Mouse (Mus musculus): Measurements from ENCODE around the gene Evx2. TPM values are rescaled to one million over a fixed set of nuclear protein-coding genes. Genes with fewer than 3 reads are reported as not detected.
A peak's percentile ranks its signal among the peaks of the same experiment; 100 is the strongest.

Gene Evx2
- total and polyA plus RNA-seq, 2 experiments from 2014 or later, result not detected

- ATAC-seq, result no peak
- Histone ChIP-seq H3K9ac (no peak overlapping the region), H3K36me3 (ENCODE audit: insufficient read depth) (no peaks in the 10 kb centered on the region), H3K4me1 (ENCODE audit: insufficient read depth) (no peaks in the 10 kb centered on the region), H3K27me3 (ENCODE audit: insufficient read depth, low read length) (peaks cover 85% of the 10 kb centered on the region), H3K4me2 (ENCODE audit: low read depth) (no peak overlapping the region), H3K4me3 (ENCODE audit: low read depth, low read length) (no peak overlapping the region), H3K27ac (ENCODE audit: low read depth, low read length) (no peak overlapping the region), H3K9me3 (ENCODE audit: low read length) (no peaks in the 10 kb centered on the region)
- no peak for DNase-seq
- no peak for TF ChIP-seq CTCF (IDR thresholded peaks at IDR 0.05; ENCODE audit: low read depth)
- WGBS, result 1% methylated on average over 26 of the region's 26 CpGs
Measured at GRCm38 (mm10) chr2:74703720-74704392, 44.5 kb upstream of the Evx2 start.

- TF ChIP-seq CTCF (IDR thresholded peaks at IDR 0.05; ENCODE audit: low read depth), result no peak
- Histone ChIP-seq H3K4me3 (ENCODE audit: low read depth, low read length) (no peak overlapping the region), H3K4me2 (ENCODE audit: low read depth) (no peak overlapping the region), H3K9ac (no peak overlapping the region), H3K27ac (ENCODE audit: low read depth, low read length) (no peak overlapping the region), H3K27me3 (ENCODE audit: insufficient read depth, low read length) (peaks cover 82% of the 10 kb centered on the region), H3K36me3 (ENCODE audit: insufficient read depth) (no peaks in the 10 kb centered on the region), H3K4me1 (ENCODE audit: insufficient read depth) (no peaks in the 10 kb centered on the region), H3K9me3 (ENCODE audit: low read length) (no peaks in the 10 kb centered on the region)
- no peak for DNase-seq
- 3% methylated on average over 10 of the region's 10 CpGs for WGBS
- no peak for ATAC-seq
Measured at GRCm38 (mm10) chr2:74703317-74703716, 44.0 kb upstream of the Evx2 start.

GRCm38 (mm10) chr2:74702820-74703219, 43.5 kb upstream of the Evx2 start:
- no peak overlapping the region for H3K9ac ChIP-seq
- peaks cover 78% of the 10 kb centered on the region for H3K27me3 ChIP-seq (ENCODE audit: insufficient read depth, low read length)
- no peaks in the 10 kb centered on the region for H3K4me1 ChIP-seq (ENCODE audit: insufficient read depth)
- ATAC-seq (no peak), DNase-seq (no peak)
- H3K4me3 ChIP-seq (ENCODE audit: low read depth, low read length), result no peak overlapping the region
- TF ChIP-seq CTCF (IDR thresholded peaks at IDR 0.05; ENCODE audit: low read depth), result no peak
- WGBS, result 14% methylated on average over 6 of the region's 6 CpGs
- no peak overlapping the region for H3K4me2 ChIP-seq (ENCODE audit: low read depth)
- no peaks in the 10 kb centered on the region for H3K9me3 ChIP-seq (ENCODE audit: low read length)
- H3K36me3 ChIP-seq (ENCODE audit: insufficient read depth), result no peaks in the 10 kb centered on the region
- no peak overlapping the region for H3K27ac ChIP-seq (ENCODE audit: low read depth, low read length)

GRCm38 (mm10) chr2:74701949-74702819, 42.8 kb upstream of the Evx2 start:
- Histone ChIP-seq H3K4me2 (ENCODE audit: low read depth) (no peak overlapping the region), H3K27ac (ENCODE audit: low read depth, low read length) (no peak overlapping the region), H3K4me3 (ENCODE audit: low read depth, low read length) (no peak overlapping the region), H3K4me1 (ENCODE audit: insufficient read depth) (no peaks in the 10 kb centered on the region), H3K27me3 (ENCODE audit: insufficient read depth, low read length) (peaks cover 78% of the 10 kb centered on the region), H3K9ac (no peak overlapping the region), H3K9me3 (ENCODE audit: low read length) (no peaks in the 10 kb centered on the region), H3K36me3 (ENCODE audit: insufficient read depth) (no peaks in the 10 kb centered on the region)
- peak; percentile 94 for DNase-seq
- WGBS, result 10% methylated on average over 17 of the region's 17 CpGs
- ATAC-seq, result peak; percentile 58; the same call in 1 of the 2 replicates
- peak; percentile 91 for TF ChIP-seq CTCF (IDR thresholded peaks at IDR 0.05; ENCODE audit: low read depth)

- WGBS, result 3% methylated on average over 22 of the region's 22 CpGs
- no peak for ATAC-seq
Measured at GRCm38 (mm10) chr2:74700546-74701112, 41.3 kb upstream of the Evx2 start.

GRCm38 (mm10) chr2:74699664-74700545, 40.5 kb upstream of the Evx2 start:
- no peak for TF ChIP-seq CTCF (IDR thresholded peaks at IDR 0.05; ENCODE audit: low read depth)
- H3K4me2 ChIP-seq (ENCODE audit: low read depth), result no peak overlapping the region
- H3K4me3 ChIP-seq (ENCODE audit: low read depth, low read length), result no peak overlapping the region
- no peaks in the 10 kb centered on the region for H3K9me3 ChIP-seq (ENCODE audit: low read length)
- H3K36me3 ChIP-seq (ENCODE audit: insufficient read depth), result no peaks in the 10 kb centered on the region
- no peak overlapping the region for H3K27ac ChIP-seq (ENCODE audit: low read depth, low read length)
- ATAC-seq, result no peak
- H3K9ac ChIP-seq, result no peak overlapping the region
- H3K4me1 ChIP-seq (ENCODE audit: insufficient read depth), result no peaks in the 10 kb centered on the region
- no peak for DNase-seq
- H3K27me3 ChIP-seq (ENCODE audit: insufficient read depth, low read length), result peaks cover 84% of the 10 kb centered on the region
- 2% methylated on average over 23 of the region's 23 CpGs for WGBS

More at GRCm38 (mm10) chr2:74700546-74701112, 41.3 kb upstream of the Evx2 start:
- no peak overlapping the region for H3K27ac ChIP-seq (ENCODE audit: low read depth, low read length)
- DNase-seq, result no peak
- no peak overlapping the region for H3K4me3 ChIP-seq (ENCODE audit: low read depth, low read length)
- no peak overlapping the region for H3K4me2 ChIP-seq (ENCODE audit: low read depth)
- H3K9me3 ChIP-seq (ENCODE audit: low read length), result no peaks in the 10 kb centered on the region
- no peaks in the 10 kb centered on the region for H3K4me1 ChIP-seq (ENCODE audit: insufficient read depth)
- no peak overlapping the region for H3K9ac ChIP-seq
- H3K27me3 ChIP-seq (ENCODE audit: insufficient read depth, low read length), result peaks cover 80% of the 10 kb centered on the region
- no peak for TF ChIP-seq CTCF (IDR thresholded peaks at IDR 0.05; ENCODE audit: low read depth)
- H3K36me3 ChIP-seq (ENCODE audit: insufficient read depth), result no peaks in the 10 kb centered on the region

All from forebrain, postnatal 0 days (tissue).